Mouse (Mus musculus): Measurements from ENCODE around the gene Ndufa1. TPM values are rescaled to one million over a fixed set of nuclear protein-coding genes. Genes with fewer than 3 reads are reported as not detected.

The Ndufa1 gene
- 149 and 294 TPM in 2 replicates for polyA plus RNA-seq (2012; rRNA removed)

GRCm38 (mm10) chrX:37191105-37191743 lies at the start of gene Ndufa1, which contains the start of gene Rnf113a1:
Gene Ndufa1, minus strand, starts transcription at chrX:37191163.
Gene Rnf113a1, plus strand, starts transcription at chrX:37191245.

GRCm38 (mm10) chrX:37222158-37222557 lies 31.2 kb upstream of the Ndufa1 start, which contains the start of gene Rhox1:
Gene Rhox1, minus strand, starts transcription at chrX:37222258.

GRCm38 (mm10) chrX:37210941-37211340 lies 20.0 kb upstream of the Ndufa1 start, which contains the start of gene Gm9:
Gene Gm9, minus strand, starts transcription at chrX:37211041.

GRCm38 (mm10) chrX:37168742-37169141 lies 22.2 kb downstream of the Ndufa1 start, which contains the start of gene Akap14:
Gene Akap14, minus strand, starts transcription at chrX:37168842.

Other genes with a start within 250 kb of the Ndufa1 start
- 52.2 and 52.7 TPM in 2 replicates for gene Sept6, start 199.4 kb downstream of the Ndufa1 start, polyA plus RNA-seq (2012; rRNA removed)
- 0.06 and 0.12 TPM in 2 replicates for gene Sowahd, start 142.3 kb downstream of the Ndufa1 start, polyA plus RNA-seq (2012; rRNA removed)
- 463 and 1,092 TPM in 2 replicates for gene Rpl39, start 105.8 kb downstream of the Ndufa1 start, polyA plus RNA-seq (2012; rRNA removed)
- gene Upf3b, start 80.8 kb downstream of the Ndufa1 start, polyA plus RNA-seq (2012; rRNA removed): 47.1 and 59.8 TPM in 2 replicates
- 9.1 and 9.8 TPM in 2 replicates for gene Nkap, start 64.4 kb downstream of the Ndufa1 start, polyA plus RNA-seq (2012; rRNA removed)
- 0.09 and 0.16 TPM in 2 replicates for gene Akap14, start 22.3 kb downstream of the Ndufa1 start, polyA plus RNA-seq (2012; rRNA removed)
- gene Rnf113a1, start 82 bp upstream of the Ndufa1 start, polyA plus RNA-seq (2012; rRNA removed): 8.6 and 11.1 TPM in 2 replicates
- not detected in 2 replicates for gene Gm9, start 19.9 kb upstream of the Ndufa1 start, polyA plus RNA-seq (2012; rRNA removed)
- not detected in 2 replicates for gene Rhox1, start 31.1 kb upstream of the Ndufa1 start, polyA plus RNA-seq (2012; rRNA removed)
- gene Rhox2a, start 53.8 kb upstream of the Ndufa1 start, polyA plus RNA-seq (2012; rRNA removed): 0.20 and 0.58 TPM in 2 replicates
- gene Rhox3a, start 58.8 kb upstream of the Ndufa1 start, polyA plus RNA-seq (2012; rRNA removed): not detected in 2 replicates
- not detected in 2 replicates for gene Rhox4a, start 74.2 kb upstream of the Ndufa1 start, polyA plus RNA-seq (2012; rRNA removed)
- not detected in 2 replicates for gene Rhox3a2, start 188.9 kb upstream of the Ndufa1 start, polyA plus RNA-seq (2012; rRNA removed)
- gene Rhox4a2, start 199.7 kb upstream of the Ndufa1 start, polyA plus RNA-seq (2012; rRNA removed): 0.35 and 1.6 TPM in 2 replicates
- 0.21 and 0.82 TPM in 2 replicates for gene Rhox2b, start 220.9 kb upstream of the Ndufa1 start, polyA plus RNA-seq (2012; rRNA removed)
- 0.19 and 0.49 TPM in 2 replicates for gene Rhox4b, start 241.3 kb upstream of the Ndufa1 start, polyA plus RNA-seq (2012; rRNA removed)